Mouse (Mus musculus) heart, adult 10 weeks (tissue): ENCODE data around the gene Defb21. TPM values are rescaled to one million over a fixed set of nuclear protein-coding genes. Genes with fewer than 3 reads are reported as not detected.

ENCODE experiments used
- polyA plus RNA-seq: library from polyadenylated mRNA; stranded (reverse); fragments of 350-450 nt; fragmentation: Illumina TruSeq; extraction: RNeasy Lipid Tissue Mini Kit (QIAGEN cat#74804); gene quantifications from one replicate; pipeline ENCODE4 v1.2.3, GENCODE M21; 2014; ENCODE audit warnings: low read depth, low replicate concordance

Gene Defb21
- polyA plus RNA-seq: not detected

GRCm38 (mm10) chr2:152572114-152572794, at the start of gene Defb21:
TSS of gene Defb21 (plus strand) at chr2:152572744.

GRCm38 (mm10) chr2:152539944-152540710, 32.4 kb upstream of the Defb21 start, which contains the start of gene Defb29:
TSS of gene Defb29 (minus strand) at chr2:152540098.

DNA sequence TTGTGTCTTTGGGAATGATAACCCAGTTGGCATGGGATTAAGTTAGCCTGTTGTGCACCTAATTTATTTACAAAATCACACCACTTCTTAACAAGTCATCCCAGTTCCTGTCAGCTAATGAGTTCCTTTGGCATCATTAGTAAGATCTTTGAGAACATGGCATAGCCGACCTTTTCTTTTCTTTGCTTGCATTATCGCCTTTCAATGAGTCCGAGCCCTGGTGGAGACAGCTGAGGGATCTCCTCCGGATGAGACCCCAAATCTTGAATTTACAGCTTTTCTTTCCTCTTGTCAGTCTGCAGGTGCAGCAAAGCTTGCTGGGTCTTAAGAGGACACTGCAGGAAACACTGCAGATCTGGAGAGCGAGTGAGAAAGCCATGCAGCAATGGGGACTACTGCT, 3.5 kb upstream of the Defb21 start, which contains the start of gene Gm17416:
TSS of gene Gm17416 (plus strand) at position 301 of the 400 bp plus-strand sequence.

DNA sequence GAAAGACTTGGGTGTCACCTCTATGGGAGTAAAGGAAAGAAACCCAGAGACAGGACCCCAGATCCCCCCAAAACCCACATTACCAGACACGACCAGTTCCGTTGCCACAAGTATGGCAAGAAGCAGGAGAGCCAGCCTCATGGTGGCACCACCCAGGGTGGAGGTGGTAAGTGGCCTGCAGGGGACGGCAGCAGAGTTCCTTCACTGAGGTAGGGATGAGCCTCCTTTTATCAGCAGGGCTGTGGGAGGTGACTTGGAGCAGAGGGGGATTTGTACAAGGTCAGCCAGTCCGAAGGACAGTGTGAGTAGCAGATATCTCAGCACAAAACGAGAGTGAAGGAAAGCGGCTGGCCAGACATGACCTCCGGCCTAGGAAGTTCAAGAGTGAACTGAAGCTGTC, 7.6 kb downstream of the Defb21 start, which contains the start of gene Defb19:
TSS of gene Defb19 (minus strand) at position 206 of the 400 bp plus-strand sequence.

DNA sequence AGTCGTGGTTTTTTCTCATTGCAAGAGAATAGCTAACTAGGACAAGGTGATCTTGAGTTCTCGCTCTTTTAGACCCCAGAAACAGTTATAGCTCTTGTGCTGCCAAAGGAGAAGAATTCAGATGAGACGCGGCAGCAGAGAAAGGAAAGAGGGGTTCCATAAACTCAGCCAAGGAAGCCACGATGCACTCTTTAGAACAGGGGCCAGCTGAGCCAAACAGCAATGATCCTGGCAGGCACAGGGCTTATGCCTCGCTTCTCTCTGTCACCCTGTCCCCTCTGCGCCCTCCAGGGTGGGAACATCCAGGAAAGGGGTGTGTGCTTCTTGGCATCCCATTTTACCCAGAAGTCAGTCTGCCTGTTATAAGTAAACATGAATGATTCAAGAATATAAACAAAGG, 26.8 kb downstream of the Defb21 start, which contains the start of gene Defb45:
TSS of gene Defb45 (minus strand) at position 101 of the 400 bp plus-strand sequence.

DNA sequence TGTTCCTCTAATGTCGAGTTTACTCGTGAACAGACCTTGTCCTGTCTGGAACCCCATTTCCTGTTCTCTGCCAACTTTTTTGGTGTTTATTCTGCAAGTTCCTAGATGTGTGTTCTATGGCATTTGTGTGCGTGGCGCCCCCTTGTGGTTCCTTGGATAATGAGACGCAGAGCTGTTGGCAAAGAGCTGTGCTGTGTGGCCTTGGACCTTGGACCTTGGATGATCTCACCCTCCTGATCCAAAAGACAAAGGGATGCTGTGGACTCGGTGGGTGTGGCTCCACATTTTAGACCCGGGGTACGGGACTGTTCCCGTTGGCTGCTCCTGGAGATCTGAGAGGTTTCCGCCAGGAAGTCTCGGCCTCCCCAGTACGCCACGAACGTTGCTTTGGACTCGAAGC, 31.5 kb downstream of the Defb21 start, which contains the start of gene Defb36:
TSS of gene Defb36 (plus strand) at position 271 of the 400 bp plus-strand sequence.

GRCm38 (mm10) chr2:152622953-152623352, 50.4 kb downstream of the Defb21 start, which contains the start of gene Defb25:
TSS of gene Defb25 (minus strand) at chr2:152623053.

Other genes starting within 250 kb of the Defb21 start
- gene Rbck1, start 240.1 kb upstream of the Defb21 start, polyA plus RNA-seq: 50.8 TPM
- 1.8 TPM for gene Trib3, start 228.7 kb upstream of the Defb21 start, polyA plus RNA-seq
- gene Nrsn2, start 196.1 kb upstream of the Defb21 start, polyA plus RNA-seq: not detected
- 5.4 TPM for gene Sox12, start 174.7 kb upstream of the Defb21 start, polyA plus RNA-seq
- gene Zcchc3, start 157.7 kb upstream of the Defb21 start, polyA plus RNA-seq: 4.6 TPM
- 4.6 TPM for gene 6820408C15Rik, start 157.2 kb upstream of the Defb21 start, polyA plus RNA-seq
- not detected for gene Defb23, start 108.1 kb upstream of the Defb21 start, polyA plus RNA-seq
- gene Defb20, start 95.7 kb upstream of the Defb21 start, polyA plus RNA-seq: not detected
- gene Defb22, start 82.6 kb upstream of the Defb21 start, polyA plus RNA-seq: not detected
- gene Defb26, start 61.1 kb upstream of the Defb21 start, polyA plus RNA-seq: not detected
- gene Defb28, start 54.5 kb upstream of the Defb21 start, polyA plus RNA-seq: not detected
- not detected for gene Defb29, start 32.6 kb upstream of the Defb21 start, polyA plus RNA-seq
- gene Gm17416, start 3.4 kb upstream of the Defb21 start, polyA plus RNA-seq: not detected
- gene Defb19, start 7.6 kb downstream of the Defb21 start, polyA plus RNA-seq: not detected
- gene Defb45, start 26.7 kb downstream of the Defb21 start, polyA plus RNA-seq: not detected
- gene Defb36, start 31.6 kb downstream of the Defb21 start, polyA plus RNA-seq: not detected
- gene Defb25, start 50.3 kb downstream of the Defb21 start, polyA plus RNA-seq: not detected
- 7.0 TPM for gene Rem1, start 54.2 kb downstream of the Defb21 start, polyA plus RNA-seq
- gene H13, start 96.7 kb downstream of the Defb21 start, polyA plus RNA-seq: 35.5 TPM
- 16.7 TPM for gene Mcts2, start 114.3 kb downstream of the Defb21 start, polyA plus RNA-seq
- 95.2 TPM for gene Id1, start 163.5 kb downstream of the Defb21 start, polyA plus RNA-seq
- 20.2 TPM for gene Cox4i2, start 181.4 kb downstream of the Defb21 start, polyA plus RNA-seq